Mouse (Mus musculus) limb, embryonic 12.5 days (tissue): ENCODE measurements around the gene Fam92b. TPM values are rescaled to one million over a fixed set of nuclear protein-coding genes. Genes with fewer than 3 reads are reported as not detected.

Experiments used
- ATAC-seq: fragments of 200-750 bp; cut with Nextera tagmentation; 2 replicates; pipeline ENCODE4 v1.8.0; 2017; ENCODE audit warnings: low read depth, moderate TSS enrichment; ENCODE audit not compliant: insufficient number of reproducible peaks, insufficient read depth, low FRiP score, low TSS enrichment
- H3K27ac ChIP-seq: fragments of 300-500 bp; sonication (generic); 2 replicates; pipeline ENCODE4 v1.5.1; 2016; ENCODE audit warnings: mild to moderate bottlenecking, moderate library complexity
- H3K27me3 ChIP-seq: fragments of 300-500 bp; sonication (generic); 2 replicates; pipeline ENCODE4 v1.6.1; 2016; ENCODE audit warnings: mild to moderate bottlenecking, moderate library complexity
- H3K36me3 ChIP-seq: fragments of 300-500 bp; sonication (generic); 2 replicates; pipeline ENCODE4 v1.6.1; 2016; ENCODE audit warnings: mild to moderate bottlenecking, moderate library complexity
- H3K4me1 ChIP-seq: fragments of 300-500 bp; sonication (generic); replicated peaks from 2 replicates; pipeline ENCODE4 v1.6.1; 2016
- H3K4me2 ChIP-seq: fragments of 300-500 bp; sonication (generic); 2 replicates; pipeline ENCODE4 v1.6.1; 2016; ENCODE audit warnings: mild to moderate bottlenecking, moderate library complexity
- H3K4me3 ChIP-seq: fragments of 300-500 bp; sonication (generic); replicated peaks from 2 replicates; pipeline ENCODE4 v1.5.1; 2016; ENCODE audit warnings: mild to moderate bottlenecking
- H3K9ac ChIP-seq: fragments of 300-500 bp; sonication (generic); replicated peaks from 2 replicates; pipeline ENCODE4 v1.6.1; 2016; ENCODE audit warnings: mild to moderate bottlenecking, moderate library complexity
- H3K9me3 ChIP-seq: fragments of 300-500 bp; sonication (generic); 2 replicates; pipeline ENCODE4 v1.6.1; 2016; ENCODE audit warnings: mild to moderate bottlenecking, moderate library complexity
- WGBS: fragments of 180-500 bp; shearing (Covaris S2); methylation state at CpG from one replicate; pipeline ENCODE4 v1.1.7; 2016; 5-methylcytosine and 5-hydroxymethylcytosine counted together
- polyA plus RNA-seq: library from polyadenylated mRNA; unstranded; fragments of >200 nt; fragmentation: Nextera tagmentation; extraction: Ambion mirVana; gene quantifications from 2 replicates; pipeline ENCODE4 v1.2.1, GENCODE M21; 2016

Fam92b gene
- polyA plus RNA-seq, 1 experiment from 2014 or later, result not detected

DNA sequence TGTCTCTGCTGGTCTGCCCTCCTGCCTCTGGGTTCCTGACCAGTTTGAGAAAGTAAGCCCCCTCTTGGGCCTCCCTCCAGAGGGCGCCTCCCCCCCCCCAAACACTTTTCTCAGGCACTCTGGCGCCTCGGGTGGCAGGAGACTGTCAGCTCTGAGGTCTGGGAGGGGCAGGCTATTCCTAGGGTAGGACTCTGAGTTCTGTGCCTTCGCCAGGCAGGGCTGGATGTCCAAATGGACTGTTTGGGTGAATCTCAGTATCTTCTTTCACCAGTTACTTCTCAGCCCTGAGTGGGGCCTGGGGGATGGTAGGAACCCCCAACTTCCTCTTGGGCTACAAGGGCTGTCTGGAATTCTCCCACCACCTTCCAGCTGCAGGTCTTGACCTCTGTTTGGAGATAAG lies 34.1 kb upstream of the Fam92b start:
- Histone ChIP-seq H3K27ac (0 out of 2 replicates have a peak overlapping the region, but pooled peaks have one; percentile 35), H3K36me3 (no peaks in the 10 kb centered on the region), H3K4me2 (no peak overlapping the region), H3K4me1 (peaks cover 49% of the 10 kb centered on the region), H3K9ac (no peak overlapping the region), H3K4me3 (no peak overlapping the region), H3K27me3 (no peaks in the 10 kb centered on the region), H3K9me3 (no peaks in the 10 kb centered on the region)
- WGBS, result 17% methylated on average over 4 of the region's 4 CpGs
- no peak for ATAC-seq

DNA sequence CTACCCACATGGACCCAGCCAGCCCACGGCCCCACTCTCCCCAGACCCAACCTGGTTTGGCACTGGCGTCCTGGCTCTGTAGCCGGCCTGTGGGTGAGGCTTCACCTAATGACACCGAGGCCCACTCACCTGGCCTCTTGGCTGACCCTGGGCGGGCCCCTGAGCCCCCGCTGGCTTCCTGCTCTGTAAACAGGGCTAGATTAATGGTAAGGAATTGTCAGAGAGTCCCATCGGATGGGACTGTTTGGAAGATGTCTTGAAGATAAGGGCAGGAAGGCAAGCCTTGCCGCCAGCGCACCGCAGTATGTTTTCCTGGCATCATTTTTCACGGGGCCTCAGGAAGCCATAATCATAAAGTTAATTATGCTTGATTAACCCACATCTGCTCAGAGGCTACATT lies 30.8 kb upstream of the Fam92b start:
- Histone ChIP-seq H3K9me3 (no peaks in the 10 kb centered on the region), H3K4me1 (peaks cover 26% of the 10 kb centered on the region), H3K4me3 (no peak overlapping the region), H3K9ac (no peak overlapping the region), H3K36me3 (no peaks in the 10 kb centered on the region), H3K27me3 (no peaks in the 10 kb centered on the region), H3K27ac (no peak overlapping the region), H3K4me2 (no peak overlapping the region; the same call in 1 of the 2 replicates)
- 31% methylated on average over 11 of the region's 11 CpGs for WGBS
- no peak for ATAC-seq

GRCm38 (mm10) chr8:120207364-120207763 lies 30.1 kb upstream of the Fam92b start:
- H3K9ac ChIP-seq, result no peak overlapping the region
- 86% methylated on average over 8 of the region's 8 CpGs for WGBS
- H3K9me3 ChIP-seq, result no peaks in the 10 kb centered on the region
- H3K27me3 ChIP-seq, result no peaks in the 10 kb centered on the region
- no peaks in the 10 kb centered on the region for H3K36me3 ChIP-seq
- H3K27ac ChIP-seq, result no peak overlapping the region
- peaks cover 26% of the 10 kb centered on the region for H3K4me1 ChIP-seq
- no peak for ATAC-seq
- H3K4me3 ChIP-seq, result no peak overlapping the region
- H3K4me2 ChIP-seq, result no peak overlapping the region

- WGBS, result 84% methylated on average over 9 of the region's 9 CpGs
- H3K9ac ChIP-seq, result no peak overlapping the region
- H3K36me3 ChIP-seq, result no peaks in the 10 kb centered on the region
- H3K27me3 ChIP-seq, result no peaks in the 10 kb centered on the region
- H3K9me3 ChIP-seq, result no peaks in the 10 kb centered on the region
- ATAC-seq, result no peak
- H3K4me3 ChIP-seq, result no peak overlapping the region
- no peak overlapping the region for H3K27ac ChIP-seq
- H3K4me1 ChIP-seq, result peaks cover 19% of the 10 kb centered on the region
- no peak overlapping the region for H3K4me2 ChIP-seq
These were observed 28.6 kb upstream of the Fam92b start for GRCm38 (mm10) chr8:120205916-120206315.

GRCm38 (mm10) chr8:120204736-120205360 lies 27.6 kb upstream of the Fam92b start:
- Histone ChIP-seq H3K36me3 (no peaks in the 10 kb centered on the region), H3K27ac (no peak overlapping the region), H3K4me3 (no peak overlapping the region), H3K9me3 (peaks cover 4% of the 10 kb centered on the region), H3K27me3 (no peaks in the 10 kb centered on the region), H3K4me1 (peaks cover 11% of the 10 kb centered on the region), H3K4me2 (no peak overlapping the region), H3K9ac (no peak overlapping the region)
- 74% methylated on average over 7 of the region's 7 CpGs for WGBS
- ATAC-seq, result no peak

- H3K27ac ChIP-seq, result no peak overlapping the region
- no peaks in the 10 kb centered on the region for H3K36me3 ChIP-seq
- 61% methylated on average over 3 of the region's 3 CpGs for WGBS
- H3K9me3 ChIP-seq, result peaks cover 8% of the 10 kb centered on the region
- no peak overlapping the region for H3K4me3 ChIP-seq
- no peak for ATAC-seq
- H3K4me2 ChIP-seq, result no peak overlapping the region
- H3K9ac ChIP-seq, result no peak overlapping the region
- peaks cover 2% of the 10 kb centered on the region; the same call in 1 of the 2 replicates for H3K4me1 ChIP-seq
- H3K27me3 ChIP-seq, result no peaks in the 10 kb centered on the region
These were observed 25.3 kb upstream of the Fam92b start for GRCm38 (mm10) chr8:120202546-120202945.

GRCm38 (mm10) chr8:120201351-120201750 lies 24.1 kb upstream of the Fam92b start:
- Histone ChIP-seq H3K9me3 (peaks cover 8% of the 10 kb centered on the region), H3K27me3 (no peaks in the 10 kb centered on the region), H3K27ac (no peak overlapping the region), H3K9ac (no peak overlapping the region), H3K36me3 (no peaks in the 10 kb centered on the region), H3K4me2 (no peak overlapping the region), H3K4me1 (0 out of 2 replicates have a peak, but pooled peaks cover 2% of the 10 kb centered on the region), H3K4me3 (no peak overlapping the region)
- no peak for ATAC-seq
- 87% methylated on average over 6 of the region's 6 CpGs for WGBS

- Histone ChIP-seq H3K36me3 (no peaks in the 10 kb centered on the region), H3K9me3 (no peaks in the 10 kb centered on the region), H3K4me2 (no peak overlapping the region), H3K27ac (peak overlapping the region; percentile 94), H3K4me3 (no peak overlapping the region), H3K9ac (no peak overlapping the region), H3K27me3 (no peaks in the 10 kb centered on the region), H3K4me1 (peaks cover 36% of the 10 kb centered on the region)
- no peak for ATAC-seq
- WGBS, result over 99% methylated on average over 5 of the region's 5 CpGs
These were observed 14.9 kb upstream of the Fam92b start for GRCm38 (mm10) chr8:120192118-120192517.

DNA sequence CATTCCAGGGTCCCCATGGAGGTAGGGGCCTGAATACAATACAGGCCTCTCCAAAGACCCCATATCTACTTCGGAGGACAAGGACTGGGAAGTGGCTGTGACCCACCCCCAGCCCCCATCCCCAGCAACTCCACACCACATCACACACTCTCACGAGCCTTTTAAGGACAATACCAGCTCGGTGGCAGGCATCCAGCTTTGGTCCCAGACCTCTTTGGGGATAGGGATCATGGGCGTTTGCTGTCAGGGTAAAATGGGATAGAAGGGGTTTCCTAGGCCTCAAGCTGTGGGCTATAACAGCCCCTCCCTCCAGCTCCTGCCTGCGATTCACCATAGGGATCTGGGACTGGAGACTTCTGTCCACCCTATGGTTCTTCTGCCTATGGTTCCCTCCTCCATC lies 14.4 kb upstream of the Fam92b start:
- H3K4me3 ChIP-seq, result no peak overlapping the region
- H3K36me3 ChIP-seq, result no peaks in the 10 kb centered on the region
- H3K27ac ChIP-seq, result peak overlapping the region; percentile 94
- H3K4me1 ChIP-seq, result peaks cover 41% of the 10 kb centered on the region
- H3K9ac ChIP-seq, result peak overlapping the region; percentile 38; the same call in 1 of the 2 replicates
- no peaks in the 10 kb centered on the region for H3K27me3 ChIP-seq
- H3K9me3 ChIP-seq, result no peaks in the 10 kb centered on the region
- ATAC-seq, result no peak
- H3K4me2 ChIP-seq, result peak overlapping the region; percentile 57
- 67% methylated on average over 5 of the region's 5 CpGs for WGBS

GRCm38 (mm10) chr8:120190810-120191413 lies 13.6 kb upstream of the Fam92b start:
- Histone ChIP-seq H3K9me3 (no peaks in the 10 kb centered on the region), H3K36me3 (no peaks in the 10 kb centered on the region), H3K27ac (peak overlapping the region; percentile 94), H3K27me3 (no peaks in the 10 kb centered on the region), H3K4me2 (peak overlapping the region; percentile 57), H3K9ac (peak overlapping the region; percentile 38; the same call in 1 of the 2 replicates), H3K4me3 (peak overlapping the region; percentile 23), H3K4me1 (peaks cover 48% of the 10 kb centered on the region)
- ATAC-seq, result peak; percentile 88
- WGBS, result 26% methylated on average over 20 of the region's 20 CpGs

DNA sequence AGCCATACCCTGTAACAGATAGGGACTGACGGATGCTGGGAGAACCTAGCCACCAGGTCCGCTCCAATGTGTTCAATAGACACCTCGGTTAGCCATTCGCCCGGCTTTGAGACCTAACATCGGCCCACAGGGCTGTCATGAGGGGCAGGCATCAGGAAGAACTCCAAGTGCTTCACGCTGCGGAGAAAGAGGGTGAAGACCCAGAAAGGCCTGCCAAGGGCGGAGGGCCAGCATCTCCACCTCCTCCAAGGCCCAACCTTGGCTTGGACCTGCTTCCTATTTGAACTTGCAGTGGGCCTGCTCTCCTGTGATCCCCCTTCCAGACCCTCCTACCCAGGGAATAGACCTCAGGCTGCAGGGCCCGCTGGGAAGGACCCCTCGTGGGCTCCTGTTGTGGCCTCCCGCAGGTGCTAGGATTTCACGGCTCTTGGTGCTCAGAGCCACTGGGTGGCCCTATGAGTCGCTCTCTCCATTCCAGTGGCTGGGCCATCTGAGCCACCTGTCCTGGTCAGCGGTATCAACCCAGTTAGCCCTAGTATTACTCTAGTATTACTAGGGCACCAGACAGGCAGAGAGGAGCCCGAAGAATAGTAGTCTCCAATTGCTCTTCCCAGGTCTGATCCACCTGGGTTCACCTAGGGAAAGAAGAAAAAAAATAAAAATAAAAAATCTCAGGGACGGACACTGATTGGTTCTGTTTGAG lies 13.0 kb upstream of the Fam92b start:
- Histone ChIP-seq H3K9me3 (no peaks in the 10 kb centered on the region), H3K4me2 (no peak overlapping the region), H3K36me3 (no peaks in the 10 kb centered on the region), H3K4me3 (no peak overlapping the region), H3K4me1 (peaks cover 55% of the 10 kb centered on the region), H3K27ac (peak overlapping the region; percentile 94), H3K27me3 (no peaks in the 10 kb centered on the region), H3K9ac (no peak overlapping the region)
- ATAC-seq, result no peak; the same call in 1 of the 2 replicates
- WGBS, result 77% methylated on average over 17 of the region's 17 CpGs
